11 mouse cellular contexts compared by ENCODE assay signal in genomic region chr16:22118716-22119501, GRCm38 (mm10). TPM values are rescaled to one million over a fixed set of nuclear protein-coding genes. Genes with fewer than 3 reads are reported as not detected.
DNase-seq lines count a peak whose midpoint lies in the region; ATAC-seq lines count a peak whose summit lies in the region.
"Had no signal": no experiment of that assay in that cellular context is flagged by ENCODE, and none has a peak within 500 bp of the region (broad histone marks: within the 10 kb centered on the region; RNA-seq: fewer than 3 reads in every experiment).

No protein-coding gene starts in this region.

- H3K9me3 ChIP-seq in heart, embryonic 12.5 days (replicated peaks) = no peaks in the 10 kb centered on the region
- H3K9me3 ChIP-seq: embryonic facial prominence, embryonic 13.5 days; limb, embryonic 15.5 days had no signal

- no peaks in the 10 kb centered on the region for H3K27me3 ChIP-seq in heart, embryonic 12.5 days (replicated peaks)
- H3K27me3 ChIP-seq: CH12.LX; embryonic facial prominence, embryonic 13.5 days; limb, embryonic 15.5 days had no signal

- H3K4me3 ChIP-seq in heart, embryonic 12.5 days = no peak overlapping the region
- H3K4me3 ChIP-seq: embryonic facial prominence, embryonic 13.5 days; limb, embryonic 15.5 days had no signal

- peaks cover 17% of the 10 kb centered on the region for H3K36me3 ChIP-seq in heart, embryonic 12.5 days

- intact Hi-C loops in left cerebral cortex, postnatal 25 days (cut with DNase I) = no loop called here

- H3K9ac ChIP-seq in heart, embryonic 12.5 days = no peak overlapping the region
- H3K9ac ChIP-seq: embryonic facial prominence, embryonic 13.5 days; limb, embryonic 15.5 days had no signal

- peak; percentile 52; the same call in 1 of the 2 replicates for ATAC-seq in heart, embryonic 12.5 days (ENCODE audit: insufficient number of reproducible peaks, low FRiP score)
- ATAC-seq in megakaryocyte-erythroid progenitor cell, adult 5-6 weeks (replicated peaks; ENCODE audit: low FRiP score, low TSS enrichment, poor library complexity, severe bottlenecking) = no peak

- DNase-seq in adrenal gland, adult 8-10 months = peak; percentile 12
- DNase-seq in adrenal gland, adult 18-20 months (ENCODE audit: low spot score in 2 of 2) = no peak
- DNase-seq in B cell, adult 2 months = peak; percentile 55 to 57
- DNase-seq in left cerebral cortex, postnatal 25 days (ENCODE audit: low spot score in 2 of 2) = peak; percentile 37 to 77
- DNase-seq in ovary, postnatal 14 days (ENCODE audit: low spot score) = no peak
- DNase-seq in cerebellum, adult 9-10 months = no peak

- 50% methylated on average over 14 of the region's 14 CpGs for WGBS in heart, embryonic 12.5 days

- H3K27ac ChIP-seq in heart, embryonic 12.5 days (ENCODE audit: poor library complexity, severe bottlenecking) = peak overlapping the region; percentile 39
- H3K27ac ChIP-seq: embryonic facial prominence, embryonic 13.5 days; limb, embryonic 15.5 days had no signal

- H3K4me2 ChIP-seq in heart, embryonic 12.5 days = 0 out of 2 replicates have a peak overlapping the region, but pooled peaks have one; percentile 13
- H3K4me2 ChIP-seq: embryonic facial prominence, embryonic 13.5 days; limb, embryonic 15.5 days had no signal

- peaks cover 60% of the 10 kb centered on the region for H3K4me1 ChIP-seq in heart, embryonic 12.5 days (replicated peaks)
- H3K4me1 ChIP-seq: embryonic facial prominence, embryonic 13.5 days had no signal

RNA-seq across cellular contexts. Expression of gene Igf2bp2, which starts 44.2 kb away (rescaled TPM):
- total RNA-seq in adrenal gland, adult 8-10 months (2022) = 1 to 10 TPM; 7.9 to 9.8 (median 9.1) TPM
- 10 to 100 TPM; 10.6 to 11.2 TPM for total RNA-seq in adrenal gland, adult 18-20 months (2021)
- polyA plus RNA-seq in heart, embryonic 12.5 days (2016; fragmentation: Nextera tagmentation; extraction: Ambion mirVana) = 85.3 and 92.7 TPM in 2 replicates
- 1 to 10 TPM; 1.9 to 2.0 TPM for total RNA-seq in left cerebral cortex, postnatal 25 days (2021)
- 1.5 TPM in 1 of 2 replicates, not detected in the other for total RNA-seq in megakaryocyte-erythroid progenitor cell, adult 5-6 weeks (2014; fragmentation: Nextera tagmentation)
- 1.0 and 1.2 TPM in 2 replicates for total RNA-seq in megakaryocyte-erythroid progenitor cell, adult 5-6 weeks (2017)

Comparison
In these comparisons a context has a peak if more than half of its experiments do, and no peak if none do; other contexts are left out.
1. DNase-seq: peak in adrenal gland, adult 8-10 months (single experiment), B cell, adult 2 months (2 of 2) and left cerebral cortex, postnatal 25 days (2 of 2); none in adrenal gland, adult 18-20 months (0 of 2), ovary, postnatal 14 days (single experiment) and cerebellum, adult 9-10 months (single experiment).